Mouse (Mus musculus) heart, postnatal 0 days (tissue): ENCODE results near the gene Cfap298.

Experiments
- CTCF ChIP-seq: IDR thresholded peaks from 2 replicates; pipeline ENCODE4 v1.5.1; 2016; ENCODE audit warnings: antibody characterized with exemption, control low read depth, low read depth
- EP300 ChIP-seq: IDR thresholded peaks from 2 replicates; pipeline ENCODE4 v1.6.1; 2016; ENCODE audit warnings: antibody characterized with exemption, low read depth

- TF ChIP-seq CTCF (no peak), EP300 (no peak)
Measured at GRCm38 (mm10) chr16:90917156-90917555, 17.8 kb downstream of the Cfap298 start.
